Mouse (Mus musculus): ENCODE data around the gene Amh.
A peak's percentile ranks its signal among the peaks of the same experiment; 100 is the strongest.

Amh gene

DNA sequence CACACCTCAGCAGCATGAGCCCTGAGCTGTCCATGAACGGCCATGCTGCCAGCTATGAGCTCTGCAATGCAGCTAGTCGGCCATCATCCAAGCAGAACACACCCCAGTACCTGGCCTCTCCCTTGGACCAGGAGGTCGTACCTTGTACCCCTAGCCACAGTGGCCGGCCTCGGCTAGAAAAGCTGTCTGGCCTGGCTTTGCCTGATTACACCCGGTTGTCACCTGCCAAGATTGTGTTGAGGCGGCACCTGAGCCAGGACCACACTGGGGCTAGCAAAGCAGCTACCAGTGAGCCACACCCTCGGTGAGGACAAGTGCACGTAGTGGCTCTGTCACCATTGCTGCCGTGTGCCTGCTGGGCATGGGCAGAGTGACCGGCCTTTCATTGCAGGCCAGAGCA, 19.1 kb upstream of the Amh start:
- no peak for DNase-seq (ENCODE audit: low read depth, low spot score)

DNA sequence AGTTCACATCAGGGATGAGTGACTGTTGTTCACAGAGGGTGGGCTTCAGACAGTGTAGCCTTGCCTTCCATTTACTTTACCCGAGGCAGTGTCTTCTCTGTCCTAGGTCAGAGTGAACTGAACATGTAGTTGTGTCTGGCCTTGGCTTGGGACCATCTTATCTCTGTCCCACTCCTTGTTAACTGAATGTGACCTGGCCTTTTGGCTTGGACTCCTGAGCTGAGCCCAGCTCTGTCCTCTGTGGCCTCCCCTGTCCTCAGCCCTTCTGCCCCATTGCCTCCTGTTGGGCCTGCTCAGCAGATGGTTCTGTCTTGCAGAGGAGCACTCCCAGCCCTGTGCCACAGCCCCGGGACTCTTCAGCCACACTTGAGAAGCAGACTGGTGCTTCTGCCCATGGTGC, 17.5 kb upstream of the Amh start:
- no peak for DNase-seq (ENCODE audit: low read depth, low spot score)

DNA sequence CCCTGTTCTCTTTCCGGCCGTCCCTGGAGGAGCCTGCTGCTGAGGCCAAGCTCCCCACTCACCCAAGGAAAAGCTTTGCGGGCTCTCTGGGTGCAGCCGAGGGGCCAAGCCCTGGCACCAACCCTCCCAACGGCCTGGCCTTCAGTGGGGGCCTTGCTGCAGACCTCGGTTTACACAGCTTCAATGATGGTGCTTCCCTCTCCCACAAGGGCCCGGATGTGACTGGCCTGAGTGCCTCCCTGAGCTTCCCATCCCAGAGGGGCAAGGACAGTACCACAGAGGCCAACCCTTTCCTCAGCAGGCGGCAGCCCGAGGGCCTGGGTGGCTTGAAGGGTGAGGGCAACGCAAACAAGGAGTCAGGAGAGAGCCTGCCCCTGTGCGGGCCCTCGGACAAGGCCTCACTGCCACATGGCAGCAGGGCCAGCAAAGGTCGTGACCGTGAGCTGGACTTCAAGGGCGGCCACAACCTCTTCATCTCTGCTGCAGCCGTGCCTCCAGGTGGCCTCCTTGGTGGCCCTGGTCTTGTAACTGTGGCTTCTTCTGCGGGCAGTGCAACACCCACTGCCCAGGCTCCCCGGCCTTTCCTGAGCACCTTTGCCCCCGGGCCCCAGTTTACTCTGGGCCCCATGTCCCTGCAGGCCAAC, 14.2 kb upstream of the Amh start:
- DNase-seq (ENCODE audit: low read depth, low spot score), result no peak

DNA sequence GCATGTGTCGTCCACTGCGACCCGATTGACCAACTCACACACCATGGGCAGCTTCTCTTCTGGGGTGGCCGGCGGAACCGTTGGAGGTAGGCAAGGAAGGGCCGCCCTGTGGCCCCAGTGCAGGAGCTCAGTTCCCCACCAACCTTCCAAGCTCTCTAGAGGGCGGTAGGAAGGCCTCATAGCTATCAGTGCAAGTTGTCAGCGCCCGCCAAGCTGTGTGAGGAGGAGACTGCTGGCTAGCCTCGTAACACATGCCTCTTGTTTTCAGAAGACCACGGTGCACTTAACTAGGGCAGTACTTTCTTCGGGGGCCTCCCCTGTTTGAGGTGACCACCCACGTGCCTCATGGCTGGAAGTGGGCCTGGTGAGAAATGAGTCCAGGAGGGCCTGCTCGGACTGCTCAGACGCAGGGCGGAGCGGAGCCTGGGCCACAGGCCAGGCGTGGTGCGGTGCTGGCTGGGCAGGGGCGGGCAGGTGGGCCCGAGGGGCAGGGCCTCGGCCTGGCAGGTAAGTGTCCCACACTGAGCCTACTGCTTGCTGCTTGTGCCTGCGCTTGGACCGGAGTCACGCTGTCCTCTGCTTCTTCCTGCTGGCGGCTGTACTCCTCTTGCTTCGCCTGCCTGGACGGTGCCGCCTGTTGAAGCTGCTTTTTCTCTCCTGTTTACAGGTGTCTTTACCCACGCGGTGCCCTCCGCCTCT, 13.4 kb upstream of the Amh start:
- no peak for DNase-seq (ENCODE audit: low read depth, low spot score)

DNA sequence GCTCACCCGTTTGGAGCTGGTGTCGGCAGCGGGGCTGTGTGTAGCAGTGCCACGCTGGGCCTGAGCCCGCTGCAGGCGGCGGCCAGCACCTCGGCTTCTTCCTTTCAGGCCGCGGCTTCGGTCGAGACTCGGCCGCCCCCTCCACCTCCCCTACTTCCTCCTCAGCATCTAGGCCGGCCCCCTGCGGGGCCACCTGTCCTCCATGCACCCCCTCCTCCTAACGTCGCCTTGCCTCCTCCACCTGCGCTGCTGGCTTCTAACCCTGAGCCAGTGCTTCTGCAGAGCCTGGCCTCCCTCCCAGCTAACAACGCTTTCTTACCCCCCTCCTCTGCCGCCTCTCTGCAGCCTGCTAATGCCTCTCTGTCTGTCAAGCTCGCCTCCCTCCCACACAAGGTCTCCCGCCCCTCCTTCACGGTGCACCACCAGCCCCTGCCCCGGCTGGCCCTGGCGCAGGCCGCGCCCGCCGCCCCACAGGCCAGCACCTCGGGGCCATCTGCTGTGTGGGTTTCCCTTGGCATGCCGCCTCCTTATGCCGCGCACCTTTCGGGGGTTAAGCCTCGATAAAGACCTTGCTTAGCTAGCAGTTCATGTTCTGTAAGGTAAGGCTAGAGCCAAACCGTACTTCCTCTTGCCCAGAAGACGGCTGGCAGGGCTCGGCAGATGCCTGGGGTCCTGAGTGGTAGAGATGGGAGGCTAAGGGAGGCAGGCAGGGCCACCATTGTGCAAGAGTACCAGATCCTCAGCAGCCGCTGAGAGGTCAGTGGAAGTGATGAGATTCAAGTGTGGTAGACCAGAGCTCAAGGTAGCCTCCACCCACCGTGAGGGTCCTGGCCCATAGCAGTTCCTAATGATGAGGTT, 12.6 kb upstream of the Amh start:
- DNase-seq (ENCODE audit: low read depth, low spot score), result no peak

DNA sequence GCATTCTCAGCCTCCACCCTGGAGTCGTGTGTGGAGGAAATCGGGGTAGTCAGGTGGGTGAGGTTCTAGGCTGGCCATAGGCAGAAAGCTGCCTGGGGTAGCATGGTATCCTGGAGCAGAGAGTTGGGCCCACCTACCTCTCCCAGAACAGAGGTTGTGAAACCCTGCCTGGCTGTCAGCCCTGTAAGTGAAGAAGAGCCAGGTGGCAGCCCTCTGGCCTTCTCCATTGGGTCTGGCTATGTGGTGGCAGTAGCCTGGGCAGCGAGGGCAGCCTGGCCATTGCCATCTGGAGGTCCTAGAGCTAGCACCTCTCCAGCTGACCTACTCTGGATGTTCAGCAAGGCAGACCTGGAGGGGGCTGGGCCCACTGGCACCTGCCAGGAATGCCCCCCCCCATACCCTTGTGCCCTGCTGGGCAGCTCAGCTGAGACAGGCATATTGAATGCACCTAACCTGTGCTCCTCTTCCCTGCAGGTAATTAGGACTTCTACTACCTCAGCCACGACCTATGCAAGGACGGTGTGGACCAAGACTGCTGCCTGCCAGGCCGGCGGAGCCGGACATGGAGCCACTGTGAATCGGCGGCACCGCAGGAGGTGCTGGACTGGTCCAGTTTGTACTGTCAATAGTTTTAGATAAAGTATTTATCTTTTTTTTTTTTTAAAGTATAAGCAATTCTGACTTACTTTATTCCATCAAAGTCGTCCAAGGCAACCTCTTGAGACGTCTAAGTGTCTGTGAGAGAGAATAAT, 11.8 kb upstream of the Amh start:
- DNase-seq (ENCODE audit: low read depth, low spot score), result no peak

DNA sequence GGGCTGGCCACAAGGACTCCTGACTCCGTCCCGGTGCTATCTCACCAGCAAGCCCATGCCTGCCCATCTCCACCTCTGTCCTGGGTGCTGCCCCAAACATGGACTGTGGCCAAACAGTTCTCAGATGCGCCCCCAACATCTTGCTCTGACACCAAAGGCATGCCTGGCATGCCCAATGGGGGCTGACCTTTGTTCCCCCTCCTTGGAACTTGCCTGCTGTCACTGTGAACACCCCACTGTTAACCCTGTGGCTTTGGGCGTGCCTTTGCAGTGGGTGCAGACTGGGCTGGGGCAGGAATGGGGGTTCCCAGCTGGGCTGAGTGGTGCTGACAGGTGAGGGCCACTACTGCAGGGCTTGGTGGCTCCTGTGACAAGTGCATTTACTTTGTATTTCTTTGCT, 11.2 kb upstream of the Amh start:
- DNase-seq (ENCODE audit: low read depth, low spot score), result no peak

DNA sequence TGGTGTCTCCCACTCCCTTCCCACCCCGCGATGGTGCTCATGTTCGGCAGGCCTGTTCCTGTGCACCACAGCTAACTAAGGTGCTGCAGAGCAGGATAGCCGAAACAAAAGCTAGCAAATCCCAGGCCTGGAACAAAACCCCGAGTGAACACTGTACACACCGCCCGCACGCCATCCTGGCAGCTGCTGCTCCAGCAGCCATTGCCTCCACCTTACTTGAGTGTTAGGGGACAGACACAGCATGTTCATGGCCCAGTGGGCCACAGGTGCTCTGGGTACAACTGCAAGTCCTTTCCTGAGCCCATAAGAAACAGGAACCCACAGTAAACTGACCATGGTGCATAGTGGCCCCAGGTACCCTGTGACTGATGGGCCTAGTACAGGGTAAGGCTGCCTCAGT, 10.3 kb upstream of the Amh start:
- DNase-seq (ENCODE audit: low read depth, low spot score), result no peak

DNA sequence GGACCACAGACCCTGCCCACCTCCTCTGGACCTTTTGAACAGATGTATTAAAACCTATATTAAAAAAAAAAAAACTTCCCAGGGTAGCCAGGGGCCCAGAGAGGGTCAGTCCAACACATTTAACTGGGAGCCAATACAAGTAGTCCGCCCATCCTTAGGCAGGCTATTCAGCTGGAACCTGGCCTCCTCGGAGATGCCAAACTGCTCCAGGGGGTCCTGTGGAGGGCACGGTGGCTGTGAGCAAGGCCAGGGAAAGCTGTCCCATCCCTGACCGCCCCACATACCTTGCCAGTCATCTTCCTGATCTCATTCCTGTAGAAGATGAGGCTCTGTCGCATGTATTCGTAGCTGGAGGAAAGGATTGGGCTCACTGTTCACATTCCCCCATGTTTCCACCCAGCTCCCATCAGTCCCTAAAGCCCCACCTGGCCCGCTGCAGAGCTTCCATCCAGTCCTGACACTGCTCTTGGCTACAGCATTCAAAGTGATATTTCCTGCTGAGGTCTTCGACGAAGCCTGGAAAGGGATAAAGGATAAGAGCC, 8.7 kb upstream of the Amh start:
- no peak for DNase-seq (ENCODE audit: low read depth, low spot score)

DNA sequence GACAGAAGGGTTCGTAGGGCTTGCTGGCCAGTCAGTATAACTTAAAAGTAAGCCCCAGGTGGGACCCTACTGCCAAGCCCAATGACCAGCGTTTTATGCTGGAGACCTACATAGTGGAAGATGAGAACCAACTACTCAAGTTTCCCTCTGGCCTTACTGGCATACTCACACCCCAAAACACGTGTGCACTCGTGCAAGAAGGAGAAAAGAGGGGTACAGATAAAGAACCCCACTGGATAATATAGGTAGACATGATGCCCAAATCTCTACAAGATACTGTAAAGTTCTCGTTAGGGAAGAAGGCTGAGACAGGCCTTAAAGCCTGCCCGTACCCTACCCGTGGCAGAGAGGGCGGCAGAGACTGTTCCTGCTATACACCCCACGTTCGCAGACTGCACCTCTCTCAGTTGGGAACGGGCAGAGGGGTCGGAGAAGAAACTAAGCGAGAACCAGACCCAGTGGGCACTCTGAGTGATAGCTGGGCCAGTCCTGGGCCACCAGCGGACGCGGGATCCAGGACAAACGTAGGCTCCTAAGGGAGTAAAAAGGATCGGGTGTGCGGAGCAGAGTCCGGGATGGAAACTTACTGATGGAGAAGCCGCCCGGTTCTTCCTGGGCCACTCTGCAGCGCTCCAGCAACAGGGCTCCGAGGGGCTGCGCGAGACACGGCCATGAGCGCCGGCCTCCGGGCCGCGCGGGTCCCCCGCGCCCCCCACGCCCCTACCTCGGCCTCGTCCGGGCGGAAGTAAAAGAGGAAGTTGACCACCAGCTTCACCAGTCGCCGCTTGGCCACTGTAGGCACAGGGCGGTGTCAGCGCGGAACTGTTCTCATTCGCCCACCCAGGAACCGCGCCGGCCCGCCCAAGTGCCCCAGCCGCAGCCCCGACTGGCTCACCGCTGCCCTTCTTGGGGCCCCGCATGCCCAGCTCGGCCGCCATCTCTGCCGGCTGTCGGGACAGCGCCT, 7.6 kb upstream of the Amh start:
- DNase-seq (ENCODE audit: low read depth, low spot score), result peak; percentile 53

DNA sequence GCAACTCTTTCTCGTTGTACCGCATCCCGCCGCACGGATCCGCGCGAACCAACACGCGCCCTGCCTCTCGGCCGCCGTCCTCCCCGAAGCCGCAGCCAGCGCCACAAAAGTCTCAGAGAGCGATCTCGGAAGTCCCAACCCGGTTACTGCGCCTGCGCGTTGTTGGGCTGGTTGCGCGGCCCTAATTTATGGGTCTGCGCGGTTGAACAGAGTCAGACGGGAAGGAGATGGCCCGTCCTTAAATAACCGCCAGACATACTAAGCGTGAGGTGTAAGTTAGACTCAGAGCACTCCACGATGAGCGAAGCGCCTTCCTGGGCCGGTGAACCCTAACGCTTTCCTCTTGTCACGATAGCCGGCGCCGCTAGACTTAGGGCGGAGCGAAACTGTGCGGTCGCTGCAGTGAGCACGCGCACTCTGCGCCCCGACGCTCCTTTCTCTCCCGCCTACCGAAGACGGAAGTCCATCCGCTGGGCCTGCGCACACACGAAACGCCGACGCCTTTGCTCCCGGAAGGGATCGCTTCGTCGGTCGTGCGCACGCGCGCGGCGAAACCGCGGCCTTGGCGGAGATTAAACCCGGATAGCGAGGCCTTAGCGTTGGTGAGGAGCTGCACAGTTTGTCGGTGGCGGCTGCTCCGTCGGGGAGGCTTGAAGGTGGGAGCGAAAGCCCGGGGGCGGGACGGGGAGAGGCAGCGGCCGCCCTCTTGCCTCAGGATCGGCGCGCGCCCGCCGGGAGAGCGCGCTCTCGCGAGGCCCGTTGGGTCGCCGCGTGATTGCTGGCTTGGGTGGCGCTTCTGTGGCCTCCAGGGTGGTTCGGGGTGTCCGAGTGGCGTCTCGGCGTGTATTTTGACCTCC, 6.7 kb upstream of the Amh start, which contains the start of the genes Sf3a2 and Plekhj1:
Sf3a2 (plus strand) TSS at position 49 of the 857 bp plus-strand sequence.
Plekhj1 (minus strand) TSS at position 477 of the 857 bp plus-strand sequence.
- peak; percentile 95 for DNase-seq (ENCODE audit: low read depth, low spot score)

DNA sequence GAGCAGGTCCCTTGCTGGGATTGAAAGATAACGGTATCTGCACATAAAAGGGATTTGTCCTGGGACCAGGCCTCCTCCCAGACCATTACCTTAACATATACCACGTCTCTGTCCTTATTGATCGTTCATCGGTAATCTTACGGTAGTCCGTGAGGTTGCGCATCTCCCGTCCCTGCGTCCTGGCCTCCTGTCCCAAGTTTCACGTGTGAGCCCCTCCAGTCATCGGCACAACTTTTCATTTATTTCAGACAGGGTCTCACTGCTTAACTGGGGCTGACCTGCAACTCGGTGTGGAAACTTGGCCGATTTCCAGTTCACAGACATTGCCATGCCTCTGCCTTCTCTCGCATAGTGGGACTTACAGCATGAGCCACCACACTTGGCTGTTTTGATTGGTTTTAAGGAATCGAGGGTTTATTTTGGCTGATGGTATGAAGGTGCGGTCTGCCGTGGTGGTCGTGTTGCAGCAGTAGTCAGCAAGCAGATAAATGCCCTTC, 5.9 kb upstream of the Amh start:
- DNase-seq (ENCODE audit: low read depth, low spot score), result no peak

DNA sequence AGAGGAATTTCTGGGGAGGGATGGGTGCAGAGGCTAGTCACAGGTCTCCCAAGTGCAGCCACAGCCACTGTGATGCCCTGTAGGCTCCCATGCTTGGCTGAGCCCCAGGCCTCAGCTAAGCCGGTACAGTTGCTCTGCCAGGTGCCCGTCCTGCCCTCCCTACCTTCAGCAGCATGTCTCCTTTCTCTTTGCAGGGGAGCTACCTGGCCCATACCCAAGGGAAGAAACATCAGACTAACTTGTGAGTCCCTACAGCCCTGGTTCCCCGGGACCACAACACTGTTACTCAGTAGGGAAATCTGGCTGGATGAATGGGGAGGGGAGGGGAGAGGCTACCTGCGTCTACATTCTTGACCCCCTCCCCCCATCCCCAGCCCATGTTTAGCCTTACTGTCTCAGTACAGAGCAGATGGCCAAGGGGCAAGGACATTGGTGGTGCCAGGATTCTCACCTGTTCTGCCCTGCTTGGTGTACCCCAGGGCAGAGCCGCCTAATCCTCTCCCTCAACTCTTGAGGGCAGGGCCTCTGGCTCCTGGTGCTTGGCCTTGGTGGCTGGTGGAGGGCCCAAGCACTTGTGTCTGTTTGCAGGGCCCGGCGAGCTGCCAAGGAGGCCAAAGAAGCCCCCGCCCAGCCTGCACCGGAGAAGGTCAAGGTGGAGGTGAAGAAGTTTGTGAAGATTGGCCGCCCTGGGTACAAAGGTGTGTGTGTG, 2.7 kb upstream of the Amh start:
- DNase-seq (ENCODE audit: low read depth, low spot score), result no peak

DNA sequence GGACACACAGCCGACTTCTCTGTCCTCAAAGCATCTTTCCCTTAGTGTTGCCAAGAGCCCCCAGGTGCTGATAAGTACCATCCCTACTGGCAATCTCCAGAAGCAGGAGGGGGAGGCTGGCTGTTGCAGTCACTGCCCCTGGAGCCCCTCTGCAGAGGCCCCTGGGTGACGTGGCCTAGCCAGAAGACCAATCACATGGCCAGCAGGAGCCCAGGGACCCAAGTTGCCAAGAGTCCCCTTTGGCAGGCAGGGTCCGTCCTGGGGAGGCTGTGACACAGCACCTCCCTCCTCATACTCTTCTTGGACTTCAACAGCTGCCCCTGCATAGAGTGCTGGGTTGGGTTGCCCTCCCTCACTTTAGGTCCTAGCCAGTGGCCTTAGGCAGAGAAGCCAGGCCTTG, 2.0 kb upstream of the Amh start:
- DNase-seq (ENCODE audit: low read depth, low spot score), result no peak

DNA sequence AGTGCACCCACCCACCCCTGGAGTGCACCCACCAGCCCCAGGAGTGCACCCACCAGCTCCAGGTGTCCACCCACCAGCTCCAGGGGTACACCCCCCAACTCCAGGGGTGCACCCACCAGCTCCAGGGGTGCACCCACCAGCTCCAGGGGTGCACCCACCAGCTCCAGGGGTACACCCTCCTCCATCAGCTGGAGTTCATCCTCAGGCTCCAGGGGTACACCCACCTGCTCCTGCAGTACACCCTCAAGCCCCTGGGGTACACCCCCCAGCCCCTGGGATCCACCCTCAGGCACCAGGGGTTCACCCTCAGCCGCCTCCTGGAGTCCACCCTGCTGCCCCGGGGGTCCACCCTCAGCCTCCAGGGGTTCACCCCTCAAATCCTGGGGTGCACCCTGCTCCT, 703 bp upstream of the Amh start:
- no peak for DNase-seq (ENCODE audit: low read depth, low spot score)

DNA sequence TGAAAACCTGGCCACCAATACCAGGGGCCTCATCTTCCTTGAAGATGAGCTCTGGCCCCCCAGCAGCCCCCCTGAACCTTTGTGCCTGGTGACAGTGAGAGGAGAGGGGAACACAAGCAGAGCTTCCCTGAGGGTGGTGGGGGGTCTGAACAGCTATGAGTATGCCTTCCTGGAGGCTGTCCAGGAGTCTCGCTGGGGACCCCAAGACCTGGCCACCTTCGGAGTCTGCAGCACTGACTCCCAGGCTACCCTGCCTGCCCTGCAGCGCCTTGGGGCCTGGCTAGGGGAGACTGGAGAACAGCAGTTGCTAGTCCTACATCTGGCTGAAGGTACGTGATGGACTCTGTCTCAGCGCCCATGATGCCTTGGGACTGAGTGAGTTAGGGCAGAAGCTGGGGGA, 279 bp downstream of the Amh start:
- DNase-seq (ENCODE audit: low read depth, low spot score), result no peak

DNA sequence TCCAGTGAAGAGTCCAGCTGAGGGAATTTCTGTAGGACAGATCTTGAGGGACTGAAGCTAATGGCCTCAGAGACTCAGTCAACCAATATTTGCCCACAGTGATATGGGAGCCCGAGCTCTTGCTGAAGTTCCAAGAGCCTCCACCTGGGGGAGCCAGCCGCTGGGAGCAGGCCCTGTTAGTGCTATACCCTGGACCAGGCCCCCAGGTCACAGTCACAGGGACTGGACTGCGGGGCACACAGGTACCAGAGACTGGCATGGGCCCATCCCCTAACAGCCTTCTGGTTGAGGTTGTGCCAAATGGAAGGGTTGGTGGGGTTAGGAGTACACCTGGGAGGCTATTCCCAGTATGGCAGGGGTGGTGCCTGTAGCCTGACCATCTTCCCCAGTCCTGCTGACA, 882 bp downstream of the Amh start:
- no peak for DNase-seq (ENCODE audit: low read depth, low spot score)

DNA sequence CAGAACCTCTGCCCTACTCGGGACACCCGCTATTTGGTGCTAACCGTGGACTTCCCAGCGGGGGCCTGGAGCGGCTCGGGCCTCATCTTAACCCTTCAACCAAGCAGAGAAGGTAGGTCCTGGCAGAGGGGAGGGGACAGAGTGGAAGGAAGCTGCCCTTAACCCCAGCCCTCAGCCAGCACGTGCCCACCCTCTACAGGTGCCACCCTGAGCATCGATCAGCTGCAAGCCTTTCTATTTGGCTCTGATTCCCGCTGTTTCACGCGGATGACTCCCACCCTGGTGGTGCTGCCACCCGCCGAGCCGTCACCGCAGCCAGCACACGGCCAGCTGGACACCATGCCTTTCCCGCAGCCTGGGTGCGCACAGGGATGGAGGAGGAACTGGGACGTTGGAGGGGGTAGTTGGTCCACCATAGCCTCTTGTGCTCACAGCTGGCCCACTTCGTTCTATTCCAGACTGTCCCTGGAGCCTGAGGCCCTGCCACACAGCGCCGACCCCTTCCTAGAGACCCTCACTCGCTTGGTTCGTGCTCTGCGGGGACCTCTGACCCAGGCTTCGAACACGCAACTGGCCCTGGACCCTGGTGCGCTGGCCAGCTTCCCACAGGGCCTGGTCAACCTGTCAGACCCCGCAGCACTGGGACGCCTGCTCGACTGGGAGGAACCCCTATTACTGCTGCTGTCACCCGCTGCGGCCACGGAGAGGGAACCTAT, 1.5 kb downstream of the Amh start:
- DNase-seq (ENCODE audit: low read depth, low spot score), result no peak
